Mouse (Mus musculus) lung, embryonic 16.5 days (tissue): ENCODE measurements around the gene Rassf4. TPM values are rescaled to one million over a fixed set of nuclear protein-coding genes. Genes with fewer than 3 reads are reported as not detected.
"Not testable (repeated sequence)": the region's sequence is repeated elsewhere in the genome, so short reads cannot be mapped to it uniquely, and the experiment has no call there.

ENCODE experiments used
- ATAC-seq: fragments of 200-750 bp; cut with Nextera tagmentation; 2 replicates; pipeline ENCODE4 v1.8.0; 2017; ENCODE audit warnings: low read depth, mild to moderate bottlenecking, moderate library complexity
- H3K27ac ChIP-seq: fragments of 300-500 bp; sonication (generic); 2 replicates; pipeline ENCODE4 v1.5.1; 2014; ENCODE audit warnings: mild to moderate bottlenecking, control low read depth, low read length
- H3K27me3 ChIP-seq: fragments of 300-500 bp; sonication (generic); 2 replicates; pipeline ENCODE4 v1.6.1; 2014; ENCODE audit warnings: low read depth, low read length, mixed read lengths; ENCODE audit not compliant: control insufficient read depth, insufficient read depth
- H3K36me3 ChIP-seq: fragments of 300-500 bp; sonication (generic); 2 replicates; pipeline ENCODE4 v1.6.1; 2014; ENCODE audit warnings: low read length; ENCODE audit not compliant: control insufficient read depth, insufficient read depth
- H3K4me1 ChIP-seq: fragments of 300-500 bp; sonication (generic); replicated peaks from 2 replicates; pipeline ENCODE4 v1.6.1; 2014; ENCODE audit warnings: low read length, mixed read lengths; ENCODE audit not compliant: control insufficient read depth, insufficient read depth
- H3K4me2 ChIP-seq: fragments of 300-500 bp; sonication (generic); 2 replicates; pipeline ENCODE4 v1.6.1; 2014; ENCODE audit warnings: low read depth, low read length, control low read depth
- H3K4me3 ChIP-seq: fragments of 300-500 bp; sonication (generic); 2 replicates; pipeline ENCODE4 v1.5.1; 2014; ENCODE audit warnings: mild to moderate bottlenecking, low read length, control low read depth
- H3K9ac ChIP-seq: fragments of 300-500 bp; sonication (generic); 2 replicates; pipeline ENCODE4 v1.6.1; 2014; ENCODE audit warnings: low read length, control low read depth
- H3K9me3 ChIP-seq: fragments of 300-500 bp; sonication (generic); 2 replicates; pipeline ENCODE4 v1.6.1; 2016; ENCODE audit warnings: low read length; ENCODE audit not compliant: control insufficient read depth
- WGBS: fragments of 180-500 bp; shearing (Covaris S2); extraction: QIAGEN DNeasy Blood & Tissue Kit; methylation state at CpG from one replicate; pipeline ENCODE4 v1.1.7; 2014; 5-methylcytosine and 5-hydroxymethylcytosine counted together
- polyA plus RNA-seq: library from polyadenylated mRNA; unstranded; fragments of >200 nt; fragmentation: Nextera tagmentation; extraction: Ambion mirVana; gene quantifications from 2 replicates; pipeline ENCODE4 v1.2.1, GENCODE M21; 2015

Rassf4 gene
- polyA plus RNA-seq, 1 experiment from 2014 or later: 6.8 TPM

- peaks cover 7% of the 10 kb centered on the region for H3K4me1 ChIP-seq
- no peak overlapping the region for H3K4me2 ChIP-seq
- peak; percentile 97 for ATAC-seq
- no peak overlapping the region for H3K4me3 ChIP-seq
- no peaks in the 10 kb centered on the region for H3K27me3 ChIP-seq
- H3K9me3 ChIP-seq: no peaks in the 10 kb centered on the region
- no peaks in the 10 kb centered on the region for H3K36me3 ChIP-seq
- peak overlapping the region; percentile 77 for H3K27ac ChIP-seq
- H3K9ac ChIP-seq: no peak overlapping the region
- WGBS: 32% methylated on average over 10 of the region's 10 CpGs
These were observed 38.2 kb downstream of the Rassf4 start for GRCm38 (mm10) chr6:116635251-116636180.

GRCm38 (mm10) chr6:116633741-116634695 lies 39.7 kb downstream of the Rassf4 start:
- peak overlapping the region; percentile 77 for H3K27ac ChIP-seq
- H3K4me3 ChIP-seq: no peak overlapping the region
- no peak for ATAC-seq
- H3K9me3 ChIP-seq: no peaks in the 10 kb centered on the region
- WGBS: 89% methylated on average over 17 of the region's 17 CpGs
- H3K27me3 ChIP-seq: no peaks in the 10 kb centered on the region
- no peak overlapping the region for H3K9ac ChIP-seq
- no peak overlapping the region for H3K4me2 ChIP-seq
- H3K36me3 ChIP-seq: no peaks in the 10 kb centered on the region
- peaks cover 7% of the 10 kb centered on the region for H3K4me1 ChIP-seq

GRCm38 (mm10) chr6:116632129-116632528 lies 41.6 kb downstream of the Rassf4 start:
- Histone ChIP-seq H3K4me2 (no peak overlapping the region), H3K36me3 (no peaks in the 10 kb centered on the region), H3K4me3 (no peak overlapping the region), H3K27ac (no peak overlapping the region), H3K4me1 (peaks cover 7% of the 10 kb centered on the region), H3K9me3 (no peaks in the 10 kb centered on the region), H3K9ac (no peak overlapping the region), H3K27me3 (no peaks in the 10 kb centered on the region)
- ATAC-seq: no peak
- WGBS: 41% methylated on average over 1 of the region's 1 CpGs

GRCm38 (mm10) chr6:116629766-116630165 lies 44.0 kb downstream of the Rassf4 start:
- no peaks in the 10 kb centered on the region for H3K9me3 ChIP-seq
- no peak overlapping the region for H3K4me2 ChIP-seq
- no peak overlapping the region for H3K4me3 ChIP-seq
- ATAC-seq: no peak
- no peak overlapping the region for H3K27ac ChIP-seq
- peaks cover 7% of the 10 kb centered on the region; the same call in 1 of the 2 replicates for H3K36me3 ChIP-seq
- H3K9ac ChIP-seq: no peak overlapping the region
- peaks cover under 1% of the 10 kb centered on the region; the same call in 1 of the 2 replicates for H3K4me1 ChIP-seq
- no peaks in the 10 kb centered on the region for H3K27me3 ChIP-seq
- 87% methylated on average over 10 of the region's 10 CpGs for WGBS

GRCm38 (mm10) chr6:116628539-116629171 lies 45.1 kb downstream of the Rassf4 start, which contains the start of gene Zfp422:
TSS of gene Zfp422 (minus strand) at chr6:116628999.
- Histone ChIP-seq H3K4me2 (peak within 1 kb of the TSS; percentile 72), H3K27ac (peak within 1 kb of the TSS; percentile 86), H3K4me3 (peak within 1 kb of the TSS; percentile 75), H3K4me1 (no peaks in the 10 kb centered on the region), H3K36me3 (peaks cover 10% of the 10 kb centered on the region), H3K9ac (peak within 1 kb of the TSS; percentile 96), H3K9me3 (no peaks in the 10 kb centered on the region), H3K27me3 (no peaks in the 10 kb centered on the region)
- ATAC-seq: peak; percentile 92
- under 1% methylated on average over 53 of the region's 56 CpGs for WGBS

GRCm38 (mm10) chr6:116628095-116628494 lies 45.7 kb downstream of the Rassf4 start:
- H3K4me1 ChIP-seq: no peaks in the 10 kb centered on the region
- H3K9me3 ChIP-seq: no peaks in the 10 kb centered on the region
- 9% methylated on average over 9 of the region's 9 CpGs for WGBS
- no peaks in the 10 kb centered on the region for H3K27me3 ChIP-seq
- H3K27ac ChIP-seq: no peak overlapping the region; the same call in 1 of the 2 replicates
- H3K4me2 ChIP-seq: peak overlapping the region; percentile 72
- no peak for ATAC-seq
- H3K4me3 ChIP-seq: peak overlapping the region; percentile 75
- H3K9ac ChIP-seq: peak overlapping the region; percentile 96
- H3K36me3 ChIP-seq: peaks cover 10% of the 10 kb centered on the region

GRCm38 (mm10) chr6:116626417-116626816 lies 47.3 kb downstream of the Rassf4 start:
- H3K27ac ChIP-seq, H3K4me1 ChIP-seq, H3K4me2 ChIP-seq, H3K4me3 ChIP-seq, H3K9ac ChIP-seq, H3K27me3 ChIP-seq, ATAC-seq, H3K9me3 ChIP-seq: not testable (repeated sequence)
- H3K36me3 ChIP-seq: peaks cover 10% of the 10 kb centered on the region
- 96% methylated on average over 9 of the region's 9 CpGs for WGBS

GRCm38 (mm10) chr6:116621318-116622023 lies 52.3 kb downstream of the Rassf4 start:
- Histone ChIP-seq H3K9me3 (no peaks in the 10 kb centered on the region), H3K9ac (no peak overlapping the region), H3K4me3 (no peak overlapping the region), H3K27me3 (no peaks in the 10 kb centered on the region), H3K4me1 (no peaks in the 10 kb centered on the region), H3K4me2 (no peak overlapping the region), H3K27ac (no peak overlapping the region), H3K36me3 (peaks cover 10% of the 10 kb centered on the region)
- ATAC-seq: no peak
- 58% methylated on average over 8 of the region's 8 CpGs for whole genome bisulfite sequencing
